Mouse (Mus musculus): ENCODE data around the gene Gm21897.
"Not testable (repeated sequence)": the region's sequence is repeated elsewhere in the genome, so short reads cannot be mapped to it uniquely, and the experiment has no call there.

Gm21897 gene

GRCm38 (mm10) chr16:15317158-15317557 lies at the start of gene Gm21897:
TSS of gene Gm21897 (plus strand) at chr16:15317458.
- not testable (repeated sequence) for DNase-seq (ENCODE audit: low spot score)

- DNase-seq (ENCODE audit: low spot score), result no peak
These were observed 45.0 kb upstream of the Gm21897 start for GRCm38 (mm10) chr16:15272291-15272690.

GRCm38 (mm10) chr16:15277461-15277860 lies 39.8 kb upstream of the Gm21897 start:
- no peak for DNase-seq (ENCODE audit: low spot score)

- no peak for DNase-seq (ENCODE audit: low spot score)
These were observed 24.2 kb upstream of the Gm21897 start for GRCm38 (mm10) chr16:15293041-15293440.

- no peak for DNase-seq (ENCODE audit: low spot score)
These were observed 23.0 kb upstream of the Gm21897 start for GRCm38 (mm10) chr16:15294289-15294688.

- no peak for DNase-seq (ENCODE audit: low spot score)
These were observed 22.2 kb upstream of the Gm21897 start for GRCm38 (mm10) chr16:15294911-15295659.

- DNase-seq (ENCODE audit: low spot score), result no peak
These were observed 17.3 kb downstream of the Gm21897 start for GRCm38 (mm10) chr16:15334526-15334925.

- DNase-seq (ENCODE audit: low spot score), result no peak
These were observed 21.8 kb downstream of the Gm21897 start for GRCm38 (mm10) chr16:15339051-15339450.

GRCm38 (mm10) chr16:15346045-15346444 lies 28.8 kb downstream of the Gm21897 start:
- DNase-seq (ENCODE audit: low spot score), result no peak

- DNase-seq (ENCODE audit: low spot score), result no peak
These were observed 32.1 kb downstream of the Gm21897 start for GRCm38 (mm10) chr16:15349381-15349780.

- DNase-seq (ENCODE audit: low spot score), result no peak
These were observed 34.0 kb downstream of the Gm21897 start for GRCm38 (mm10) chr16:15351301-15351700.

- no peak for DNase-seq (ENCODE audit: low spot score)
These were observed 35.1 kb downstream of the Gm21897 start for GRCm38 (mm10) chr16:15352320-15352719.

GRCm38 (mm10) chr16:15354901-15355300 lies 37.6 kb downstream of the Gm21897 start:
- DNase-seq (ENCODE audit: low spot score), result no peak

GRCm38 (mm10) chr16:15355339-15355738 lies 38.1 kb downstream of the Gm21897 start:
- no peak for DNase-seq (ENCODE audit: low spot score)

- no peak for DNase-seq (ENCODE audit: low spot score)
These were observed 40.5 kb downstream of the Gm21897 start for GRCm38 (mm10) chr16:15357766-15358165.

GRCm38 (mm10) chr16:15359110-15359782 lies 42.0 kb downstream of the Gm21897 start:
- no peak for DNase-seq (ENCODE audit: low spot score)

GRCm38 (mm10) chr16:15360825-15361224 lies 43.6 kb downstream of the Gm21897 start:
- no peak for DNase-seq (ENCODE audit: low spot score)
